Mouse (Mus musculus): ENCODE measurements at regions not wholly inside any gene's neighbourhood (a gene's known extent, or its start where the extent isn't known, plus 50 kb on each side); places are given as distances from the start of the nearest gene placed in this dataset.

GRCm38 (mm10) chr12:13983631-13984395 lies 168.0 kb downstream of the Fam84a start:
- H3K27me3 ChIP-seq, result no peaks in the 10 kb centered on the region
- WGBS (ENCODE audit: insufficient replicate concordance), result 57% methylated on average over 7 of the region's 7 CpGs
- no peaks in the 10 kb centered on the region for H3K36me3 ChIP-seq (replicated peaks)
- H3K27ac ChIP-seq (replicated peaks), result no peak overlapping the region
- no peak for ATAC-seq (ENCODE audit: insufficient read depth)
- no peak overlapping the region for H3K9ac ChIP-seq
- H3K9me3 ChIP-seq (replicated peaks), result no peaks in the 10 kb centered on the region
- H3K4me1 ChIP-seq (replicated peaks), result no peaks in the 10 kb centered on the region
- no peak overlapping the region for H3K4me3 ChIP-seq (replicated peaks)
- H3K4me2 ChIP-seq, result no peak overlapping the region

GRCm38 (mm10) chr12:13964537-13964936 lies 187.3 kb downstream of the Fam84a start:
- no peak overlapping the region for H3K27ac ChIP-seq (replicated peaks)
- no peaks in the 10 kb centered on the region for H3K36me3 ChIP-seq (replicated peaks)
- H3K4me2 ChIP-seq, result no peak overlapping the region
- no peaks in the 10 kb centered on the region for H3K9me3 ChIP-seq (replicated peaks)
- no peak overlapping the region for H3K9ac ChIP-seq
- no peaks in the 10 kb centered on the region for H3K4me1 ChIP-seq (replicated peaks)
- no peak overlapping the region for H3K4me3 ChIP-seq (replicated peaks)
- no peaks in the 10 kb centered on the region for H3K27me3 ChIP-seq
- no peak for ATAC-seq (ENCODE audit: insufficient read depth)
- WGBS (ENCODE audit: insufficient replicate concordance), result 62% methylated on average over 3 of the region's 3 CpGs

GRCm38 (mm10) chr12:13939494-13939893 lies 212.4 kb downstream of the Fam84a start:
- H3K9me3 ChIP-seq (replicated peaks), result no peaks in the 10 kb centered on the region
- H3K4me2 ChIP-seq, result no peak overlapping the region
- H3K36me3 ChIP-seq (replicated peaks), result no peaks in the 10 kb centered on the region
- no peak overlapping the region for H3K4me3 ChIP-seq (replicated peaks)
- 55% methylated on average over 4 of the region's 4 CpGs for WGBS (ENCODE audit: insufficient replicate concordance)
- no peak overlapping the region for H3K27ac ChIP-seq (replicated peaks)
- H3K4me1 ChIP-seq (replicated peaks), result no peaks in the 10 kb centered on the region
- no peak overlapping the region for H3K9ac ChIP-seq
- H3K27me3 ChIP-seq, result no peaks in the 10 kb centered on the region
- no peak for ATAC-seq (ENCODE audit: insufficient read depth)

GRCm38 (mm10) chr12:13921066-13921465 lies 230.8 kb downstream of the Fam84a start:
- 36% methylated on average over 1 of the region's 1 CpGs for WGBS (ENCODE audit: insufficient replicate concordance)
- Histone ChIP-seq H3K4me1 (replicated peaks) (no peaks in the 10 kb centered on the region), H3K4me3 (replicated peaks) (no peak overlapping the region), H3K36me3 (replicated peaks) (no peaks in the 10 kb centered on the region), H3K9me3 (replicated peaks) (no peaks in the 10 kb centered on the region), H3K27me3 (no peaks in the 10 kb centered on the region), H3K9ac (no peak overlapping the region), H3K4me2 (no peak overlapping the region), H3K27ac (replicated peaks) (no peak overlapping the region)
- ATAC-seq (ENCODE audit: insufficient read depth), result no peak

DNA sequence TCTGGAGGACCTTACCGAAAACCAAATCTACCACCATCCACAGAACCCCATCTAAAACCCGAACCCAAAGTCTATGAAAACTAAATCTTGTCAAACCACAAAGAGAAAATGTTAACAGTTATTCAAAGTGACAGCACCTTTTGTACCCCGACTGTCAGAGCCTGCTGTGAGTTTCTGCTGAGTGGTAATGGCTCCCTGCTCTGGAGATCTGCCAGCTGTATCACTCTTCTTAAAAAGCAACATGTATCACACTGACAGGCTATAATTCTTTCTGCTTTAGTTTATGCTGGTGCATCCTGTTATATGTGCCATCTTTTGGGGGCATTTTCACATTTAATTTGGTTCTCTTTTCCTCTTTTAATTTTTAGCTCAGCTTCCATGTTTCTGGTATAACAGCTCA lies 268.5 kb downstream of the Fam84a start:
- Histone ChIP-seq H3K36me3 (replicated peaks) (no peaks in the 10 kb centered on the region), H3K9me3 (replicated peaks) (no peaks in the 10 kb centered on the region), H3K9ac (no peak overlapping the region), H3K4me1 (replicated peaks) (no peaks in the 10 kb centered on the region), H3K27me3 (no peaks in the 10 kb centered on the region), H3K4me3 (replicated peaks) (no peak overlapping the region), H3K4me2 (no peak overlapping the region), H3K27ac (replicated peaks) (no peak overlapping the region)
- WGBS (ENCODE audit: insufficient replicate concordance), result 42% methylated on average over 3 of the region's 3 CpGs
- ATAC-seq (ENCODE audit: insufficient read depth), result no peak

DNA sequence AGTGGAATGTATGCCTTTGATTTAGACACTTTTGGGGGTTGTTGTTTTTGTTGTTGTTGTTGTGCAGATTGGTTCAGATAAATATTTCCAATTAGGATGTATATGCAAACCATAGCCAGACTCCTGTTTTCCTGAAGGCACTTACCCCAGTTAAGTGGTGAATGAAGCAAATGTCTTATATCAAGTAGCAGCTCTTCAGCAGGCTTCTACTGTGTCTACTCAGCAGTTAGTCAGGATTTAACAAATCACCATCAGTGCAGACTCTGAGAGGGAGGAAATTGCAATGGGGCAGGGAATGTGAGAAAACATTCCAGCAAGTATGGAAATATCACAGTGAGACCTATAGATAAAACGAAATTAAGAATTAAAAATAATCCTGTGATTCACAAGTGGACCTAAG lies 282.7 kb downstream of the Fam84a start:
- no peaks in the 10 kb centered on the region for H3K4me1 ChIP-seq (replicated peaks)
- ATAC-seq (ENCODE audit: insufficient read depth), result no peak
- no peak overlapping the region for H3K4me3 ChIP-seq (replicated peaks)
- no peaks in the 10 kb centered on the region for H3K9me3 ChIP-seq (replicated peaks)
- H3K9ac ChIP-seq, result no peak overlapping the region
- no peaks in the 10 kb centered on the region for H3K27me3 ChIP-seq
- H3K36me3 ChIP-seq (replicated peaks), result no peaks in the 10 kb centered on the region
- WGBS (ENCODE audit: insufficient replicate concordance), result 15% methylated on average over 1 of the region's 1 CpGs
- H3K27ac ChIP-seq (replicated peaks), result no peak overlapping the region
- H3K4me2 ChIP-seq, result no peak overlapping the region

- no peak for ATAC-seq (ENCODE audit: insufficient read depth)
- H3K4me3 ChIP-seq (replicated peaks), result no peak overlapping the region
- no peaks in the 10 kb centered on the region for H3K36me3 ChIP-seq (replicated peaks)
- H3K27ac ChIP-seq (replicated peaks), result no peak overlapping the region
- H3K9ac ChIP-seq, result no peak overlapping the region
- H3K4me2 ChIP-seq, result no peak overlapping the region
- H3K27me3 ChIP-seq, result no peaks in the 10 kb centered on the region
- no peaks in the 10 kb centered on the region for H3K9me3 ChIP-seq (replicated peaks)
- no peaks in the 10 kb centered on the region for H3K4me1 ChIP-seq (replicated peaks)
- 68% methylated on average over 7 of the region's 7 CpGs for WGBS (ENCODE audit: insufficient replicate concordance)
Measured at GRCm38 (mm10) chr12:13861226-13861625, 290.6 kb downstream of the Fam84a start.

DNA sequence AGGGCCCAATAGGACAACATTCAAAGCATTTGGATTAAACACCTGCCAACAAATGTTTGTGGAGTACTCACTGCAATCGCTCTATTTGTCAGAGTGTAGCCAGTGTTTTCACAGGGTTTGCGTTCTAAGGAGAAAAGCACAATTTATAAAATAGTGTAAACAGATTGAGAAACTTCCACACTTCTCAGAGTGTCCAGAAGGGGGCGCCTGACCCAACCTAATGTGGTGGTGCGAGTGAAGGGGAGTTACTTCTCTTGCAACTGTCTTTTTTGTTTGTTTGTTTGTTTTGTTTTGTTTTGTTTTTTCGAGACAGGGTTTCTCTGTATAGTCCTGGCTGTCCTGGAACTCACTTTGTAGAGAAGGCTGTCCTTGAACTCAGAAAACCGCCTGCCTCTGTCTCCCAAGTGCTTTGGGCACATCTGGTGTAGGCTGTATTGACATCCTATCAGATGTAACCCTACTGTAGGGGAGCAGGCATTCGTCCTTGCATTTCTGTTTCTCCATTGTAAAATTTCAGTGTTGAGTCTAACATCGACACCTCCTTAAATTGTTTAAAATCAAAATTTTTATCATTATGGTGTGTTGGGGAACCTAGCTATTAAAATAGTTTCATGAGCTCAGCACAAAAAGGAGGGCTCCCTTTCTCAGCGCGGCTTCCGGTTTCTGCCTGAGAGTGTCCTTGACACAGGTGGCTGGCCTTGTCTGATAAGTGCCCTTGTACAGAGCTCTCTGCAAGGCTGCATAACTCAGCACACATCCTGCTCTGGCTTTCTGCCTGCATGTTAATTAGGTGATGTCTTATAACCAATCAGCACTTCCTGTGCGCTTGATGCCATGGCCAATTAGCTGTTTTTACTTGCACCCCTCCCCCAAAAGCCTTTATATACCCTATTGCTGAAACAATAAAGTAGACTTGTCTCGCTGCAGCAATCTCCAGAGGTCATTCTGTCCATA lies 307.0 kb downstream of the Fam84a start:
- no peak for ATAC-seq (ENCODE audit: insufficient read depth)
- WGBS (ENCODE audit: insufficient replicate concordance), result 43% methylated on average over 13 of the region's 13 CpGs

GRCm38 (mm10) chr12:13843423-13844080 lies 308.3 kb downstream of the Fam84a start:
- 47% methylated on average over 5 of the region's 5 CpGs for WGBS (ENCODE audit: insufficient replicate concordance)

More for the DNA sequence above, 307.0 kb downstream of the Fam84a start:
- no peak overlapping the region for H3K27ac ChIP-seq (replicated peaks)
- no peak overlapping the region for H3K9ac ChIP-seq
- no peaks in the 10 kb centered on the region for H3K4me1 ChIP-seq (replicated peaks)
- no peak overlapping the region for H3K4me3 ChIP-seq (replicated peaks)
- no peaks in the 10 kb centered on the region for H3K27me3 ChIP-seq
- H3K9me3 ChIP-seq (replicated peaks), result no peaks in the 10 kb centered on the region
- no peaks in the 10 kb centered on the region for H3K36me3 ChIP-seq (replicated peaks)
- no peak overlapping the region for H3K4me2 ChIP-seq

GRCm38 (mm10) chr12:13841238-13841637 lies 310.6 kb downstream of the Fam84a start:
- H3K27ac ChIP-seq (replicated peaks), result no peak overlapping the region
- H3K4me2 ChIP-seq, result no peak overlapping the region
- H3K27me3 ChIP-seq, result no peaks in the 10 kb centered on the region
- no peak for ATAC-seq (ENCODE audit: insufficient read depth)
- H3K9ac ChIP-seq, result no peak overlapping the region
- WGBS (ENCODE audit: insufficient replicate concordance), result 45% methylated on average over 1 of the region's 1 CpGs
- no peaks in the 10 kb centered on the region for H3K36me3 ChIP-seq (replicated peaks)
- no peaks in the 10 kb centered on the region for H3K9me3 ChIP-seq (replicated peaks)
- no peak overlapping the region for H3K4me3 ChIP-seq (replicated peaks)
- no peaks in the 10 kb centered on the region for H3K4me1 ChIP-seq (replicated peaks)

More at GRCm38 (mm10) chr12:13843423-13844080, 308.3 kb downstream of the Fam84a start:
- Histone ChIP-seq H3K36me3 (replicated peaks) (no peaks in the 10 kb centered on the region), H3K9me3 (replicated peaks) (no peaks in the 10 kb centered on the region), H3K27me3 (no peaks in the 10 kb centered on the region), H3K4me2 (no peak overlapping the region), H3K4me3 (replicated peaks) (no peak overlapping the region), H3K27ac (replicated peaks) (no peak overlapping the region), H3K9ac (no peak overlapping the region), H3K4me1 (replicated peaks) (no peaks in the 10 kb centered on the region)
- ATAC-seq (ENCODE audit: insufficient read depth), result no peak

GRCm38 (mm10) chr12:13834723-13835122 lies 317.1 kb downstream of the Fam84a start:
- H3K27me3 ChIP-seq, result no peaks in the 10 kb centered on the region

More at GRCm38 (mm10) chr12:13834723-13835122, 317.1 kb downstream of the Fam84a start:
- Histone ChIP-seq H3K9me3 (replicated peaks) (no peaks in the 10 kb centered on the region), H3K27ac (replicated peaks) (no peak overlapping the region), H3K4me3 (replicated peaks) (no peak overlapping the region), H3K4me2 (no peak overlapping the region), H3K9ac (no peak overlapping the region), H3K36me3 (replicated peaks) (no peaks in the 10 kb centered on the region), H3K4me1 (replicated peaks) (no peaks in the 10 kb centered on the region)
- WGBS (ENCODE audit: insufficient replicate concordance), result 55% methylated on average over 3 of the region's 3 CpGs
- no peak for ATAC-seq (ENCODE audit: insufficient read depth)
